In genomic region chr3:28363441-28364125, GRCm38 (mm10) we compare ENCODE assay signal across 17 mouse cellular contexts.
DNase-seq lines count a peak whose midpoint lies in the region; ATAC-seq and TF ChIP-seq lines count a peak whose summit lies in the region.
"Had no signal": no experiment of that assay in that cellular context is flagged by ENCODE, and none has a peak within 500 bp of the region (broad histone marks: within the 10 kb centered on the region; RNA-seq: fewer than 3 reads in every experiment).

No protein-coding gene starts in this region.

- H3K4me3 ChIP-seq in lung, embryonic 14.5 days (ENCODE audit: low read depth, low read length) = no peak overlapping the region
- no peak overlapping the region for H3K4me3 ChIP-seq in embryonic facial prominence, embryonic 10.5 days
- H3K4me3 ChIP-seq: erythroblast, embryonic 14.5 days; liver, embryonic 12.5 days had no signal

- H3K4me1 ChIP-seq in lung, embryonic 14.5 days (ENCODE audit: insufficient read depth) = 0 out of 2 replicates have a peak, but pooled peaks cover 4% of the 10 kb centered on the region
- H3K4me1 ChIP-seq in embryonic facial prominence, embryonic 10.5 days = peaks cover 22% of the 10 kb centered on the region

- H3K27ac ChIP-seq in lung, embryonic 14.5 days (ENCODE audit: low read depth) = no peak overlapping the region
- H3K27ac ChIP-seq in embryonic facial prominence, embryonic 10.5 days (replicated peaks) = no peak overlapping the region
- H3K27ac ChIP-seq: liver, embryonic 12.5 days; stomach, postnatal 0 days had no signal

- ATAC-seq in lung, embryonic 14.5 days (ENCODE audit: insufficient read depth) = no peak
- ATAC-seq in activated CD4-positive, CD25-positive, alpha-beta regulatory T cell, adult 4 months = no peak
- ATAC-seq: forebrain, embryonic 14.5 days; liver, embryonic 12.5 days had no signal

- 0 out of 2 replicates have a peak, but pooled peaks cover 3% of the 10 kb centered on the region for H3K9me3 ChIP-seq in lung, embryonic 14.5 days (ENCODE audit: low read depth, low read length)
- peaks cover 6% of the 10 kb centered on the region; the same call in 1 of the 2 replicates for H3K9me3 ChIP-seq in embryonic facial prominence, embryonic 10.5 days
- H3K9me3 ChIP-seq: liver, embryonic 12.5 days had no signal

- H3K4me2 ChIP-seq in lung, embryonic 14.5 days = no peak overlapping the region
- H3K4me2 ChIP-seq: liver, embryonic 12.5 days had no signal

- H3K27me3 ChIP-seq in lung, embryonic 14.5 days (ENCODE audit: insufficient read depth, low read length) = no peaks in the 10 kb centered on the region
- no peaks in the 10 kb centered on the region for H3K27me3 ChIP-seq in embryonic facial prominence, embryonic 10.5 days (replicated peaks; ENCODE audit: low read depth, poor library complexity, severe bottlenecking)
- H3K27me3 ChIP-seq: CH12.LX; liver, embryonic 12.5 days had no signal

- no peak for TF ChIP-seq CTCF in lung, embryonic 14.5 days (IDR thresholded peaks at IDR 0.05; ENCODE audit: low read depth)

- no peak overlapping the region for H3K9ac ChIP-seq in lung, embryonic 14.5 days
- H3K9ac ChIP-seq: liver, embryonic 12.5 days had no signal

- WGBS in lung, embryonic 14.5 days = 37% methylated on average over 5 of the region's 5 CpGs
- WGBS in embryonic facial prominence, embryonic 10.5 days = 35% methylated on average over 5 of the region's 5 CpGs

- DNase-seq in heart, adult 11 months = peak; percentile 80
- DNase-seq in heart, postnatal 4 days = no peak
- peak; percentile 40 for DNase-seq in lung, embryonic 14.5 days
- no peak for DNase-seq in lung, adult 18-20 months
- peak; percentile 77 for DNase-seq in embryonic facial prominence, embryonic 10.5 days (ENCODE audit: low spot score)
- DNase-seq in mesoderm, embryonic 11.5 days (ENCODE audit: low read depth, low spot score) = peak; percentile 74
- no peak for DNase-seq in urinary bladder, postnatal 25 days (ENCODE audit: low spot score)
- DNase-seq: adrenal gland, postnatal 10 days; cerebellum, adult 18-20 months; kidney, adult 2 months; right cerebral cortex, postnatal 14 days had no signal

- H3K36me3 ChIP-seq in lung, embryonic 14.5 days (ENCODE audit: insufficient read depth) = no peaks in the 10 kb centered on the region
- H3K36me3 ChIP-seq in embryonic facial prominence, embryonic 10.5 days (replicated peaks) = peaks cover 3% of the 10 kb centered on the region; the same call in 1 of the 2 replicates

Comparison
In these comparisons a context has a peak if more than half of its experiments do, and no peak if none do; other contexts are left out.
1. DNase-seq: peak in heart, adult 11 months (single experiment), lung, embryonic 14.5 days (single experiment), embryonic facial prominence, embryonic 10.5 days (single experiment) and mesoderm, embryonic 11.5 days (single experiment); none in heart, postnatal 4 days (single experiment), lung, adult 18-20 months (0 of 2) and urinary bladder, postnatal 25 days (single experiment).